Mouse (Mus musculus): ENCODE data around the gene Vps37d.

GRCm38 (mm10) chr5:135109976-135110375 is 31.9 kb upstream of the Vps37d start:
- TF ChIP-seq CTCF (IDR thresholded peaks at IDR 0.05; ENCODE audit: low read depth): no peak
- no peak for TF ChIP-seq EP300 (optimal IDR thresholded peaks at IDR 0.05)
